Mouse (Mus musculus) spleen, adult 2 months (tissue): Measurements from ENCODE around the gene Abcd2. TPM values are rescaled to one million over a fixed set of nuclear protein-coding genes. Genes with fewer than 3 reads are reported as not detected.

Experiments used
- DNase-seq, 2 experiments: peaks; one replicate each; pipeline versions ENCODE4 v3.0.0 to v3.0.0-alpha.2; 2012 to 2021; ENCODE audit warnings: low spot score in 2 of 2, low read depth in 1 of 2
- H3K27ac ChIP-seq: fragments of 200-500 bp; 2 replicates; pipeline ENCODE4 v1.5.1; 2012; ENCODE audit warnings: low read length, inconsistent platforms; ENCODE audit not compliant: insufficient read depth
- H3K27me3 ChIP-seq: fragments of 200-500 bp; 2 replicates; pipeline ENCODE4 v1.6.1; 2012; ENCODE audit warnings: mild to moderate bottlenecking, moderate library complexity, low read length, inconsistent platforms; ENCODE audit not compliant: control insufficient read depth, insufficient read depth
- H3K36me3 ChIP-seq: fragments of 200-500 bp; 2 replicates; pipeline ENCODE4 v1.6.1; 2012; ENCODE audit warnings: mild to moderate bottlenecking, low read length, inconsistent platforms; ENCODE audit not compliant: control insufficient read depth, insufficient read depth
- H3K4me1 ChIP-seq: fragments of 200-500 bp; 2 replicates; pipeline ENCODE4 v1.6.1; 2011; ENCODE audit warnings: inconsistent platforms; ENCODE audit not compliant: control insufficient read depth, insufficient read depth, insufficient read length
- H3K4me3 ChIP-seq: fragments of 200-500 bp; 2 replicates; pipeline ENCODE4 v1.5.1; 2011; ENCODE audit warnings: mild to moderate bottlenecking, inconsistent platforms; ENCODE audit not compliant: insufficient read depth, insufficient read length; ENCODE audit errors: extremely low read depth
- CTCF ChIP-seq: fragments of 200-500 bp; IDR thresholded peaks from 2 replicates; pipeline ENCODE4 v1.5.1; 2011; ENCODE audit warnings: mild to moderate bottlenecking, inconsistent platforms; ENCODE audit not compliant: insufficient read depth, insufficient read length, insufficient replicate concordance; ENCODE audit errors: extremely low read depth
- POLR2A ChIP-seq: fragments of 200-500 bp; IDR thresholded peaks from 2 replicates; pipeline ENCODE4 v1.6.1; 2011; ENCODE audit warnings: low read depth, low read length, inconsistent platforms
- WGBS: fragments of 180-500 bp; shearing (Covaris S2); methylation state at CpG from one replicate; pipeline ENCODE4 v1.1.7; 2018; 5-methylcytosine and 5-hydroxymethylcytosine counted together
- polyA plus RNA-seq: library from polyadenylated mRNA; depleted of rRNA; stranded (reverse); fragments of >200 nt; gene quantifications from 2 replicates; pipeline ENCODE4 v1.2.3, GENCODE M21; 2012; rRNA removed

The Abcd2 gene
- polyA plus RNA-seq, 1 experiment = 0.42 TPM

DNA sequence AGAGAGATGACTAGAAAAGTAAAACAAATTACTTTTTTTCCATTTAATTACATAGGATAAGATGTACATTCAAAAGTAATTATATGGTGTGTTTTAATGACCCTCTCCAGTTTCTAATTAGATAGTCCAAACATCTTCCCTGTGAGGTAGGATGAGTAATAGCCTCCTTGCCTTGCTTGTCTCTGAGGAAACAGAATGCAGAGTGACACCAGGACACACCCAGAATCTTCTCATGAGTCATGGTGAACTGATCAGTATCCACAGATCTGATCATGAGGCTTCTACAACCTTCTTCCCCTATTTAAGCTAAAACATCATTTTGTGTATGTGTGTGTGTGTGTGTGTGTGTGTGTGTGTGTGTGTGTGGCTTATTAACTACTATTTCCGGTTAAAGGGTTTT lies 87.3 kb downstream of the Abcd2 start:
- H3K27me3 ChIP-seq = no peaks in the 10 kb centered on the region
- H3K36me3 ChIP-seq = no peaks in the 10 kb centered on the region
- H3K4me3 ChIP-seq = no peak overlapping the region
- H3K4me1 ChIP-seq = no peaks in the 10 kb centered on the region
- TF ChIP-seq CTCF (no peak), POLR2A (no peak)
- no peak overlapping the region for H3K27ac ChIP-seq
- 78% methylated on average over 1 of the region's 1 CpGs for WGBS
- no peak for DNase-seq

DNA sequence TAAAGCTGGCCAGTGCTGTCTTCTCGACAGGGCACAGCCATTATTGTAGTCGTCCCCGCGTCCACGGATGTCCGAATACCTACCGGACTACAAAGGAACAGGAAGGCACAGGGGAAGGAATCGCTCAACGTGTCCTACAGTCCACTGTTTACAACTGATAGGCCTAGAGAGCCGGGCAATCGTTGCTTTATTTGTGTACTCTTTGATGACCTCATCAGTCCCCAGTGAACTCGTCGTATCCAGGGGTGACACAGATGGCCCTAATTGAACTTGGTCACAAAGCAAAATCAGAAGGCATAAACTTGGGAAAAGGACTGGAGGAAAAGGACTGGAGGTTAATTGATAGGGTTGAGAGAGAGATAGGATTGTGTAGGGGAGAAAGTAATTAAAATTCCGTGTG lies 87.8 kb downstream of the Abcd2 start:
- TF ChIP-seq POLR2A (no peak), CTCF (no peak)
- H3K4me3 ChIP-seq = no peak overlapping the region
- H3K36me3 ChIP-seq = no peaks in the 10 kb centered on the region
- H3K27ac ChIP-seq = no peak overlapping the region
- 65% methylated on average over 14 of the region's 14 CpGs for WGBS
- no peaks in the 10 kb centered on the region for H3K4me1 ChIP-seq
- no peaks in the 10 kb centered on the region for H3K27me3 ChIP-seq
- DNase-seq = no peak

DNA sequence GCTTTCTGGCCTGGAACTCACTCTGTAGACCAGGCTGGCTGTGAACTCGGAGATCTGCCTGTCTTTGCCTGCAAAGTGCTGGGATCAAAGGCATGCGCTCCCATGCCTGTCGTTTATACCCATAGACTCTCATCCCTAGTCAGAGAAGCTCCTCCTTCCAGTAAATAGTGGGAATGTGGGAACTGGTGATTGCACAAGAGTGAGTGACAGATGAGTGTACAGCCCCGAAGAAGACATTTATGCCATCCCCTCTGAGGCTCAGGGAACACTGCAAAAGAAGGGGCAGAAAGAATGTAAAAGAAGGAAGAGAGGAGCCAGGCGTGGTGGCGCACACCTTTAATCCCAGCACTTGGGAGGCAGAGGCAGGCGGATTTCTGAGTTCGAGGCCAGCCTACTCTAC lies 88.3 kb downstream of the Abcd2 start:
- no peaks in the 10 kb centered on the region for H3K4me1 ChIP-seq
- H3K27ac ChIP-seq = no peak overlapping the region
- WGBS = 89% methylated on average over 8 of the region's 8 CpGs
- no peak overlapping the region for H3K4me3 ChIP-seq
- no peak for DNase-seq
- H3K36me3 ChIP-seq = no peaks in the 10 kb centered on the region
- no peaks in the 10 kb centered on the region for H3K27me3 ChIP-seq
- TF ChIP-seq POLR2A (no peak), CTCF (no peak)

DNA sequence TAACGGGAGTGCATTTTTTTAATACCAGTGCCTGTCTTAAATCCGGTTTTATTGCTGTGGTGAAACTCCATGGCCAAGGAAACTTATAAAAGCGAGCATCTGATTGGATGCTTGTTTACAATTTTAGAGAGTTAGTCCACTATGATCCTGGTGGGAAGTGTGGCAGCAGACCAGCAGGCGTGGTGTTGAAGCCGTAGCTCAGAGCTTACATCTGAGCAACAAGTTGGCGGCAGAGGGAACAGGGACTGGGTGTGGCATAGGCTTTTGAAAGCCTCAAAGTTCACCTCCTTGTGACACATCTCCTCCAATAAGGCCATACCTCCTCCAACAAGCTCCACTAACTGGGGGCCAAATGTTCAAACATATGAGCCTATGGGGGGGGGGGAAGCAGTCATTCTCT lies 95.0 kb downstream of the Abcd2 start:
- Histone ChIP-seq H3K4me1 (no peaks in the 10 kb centered on the region), H3K27ac (no peak overlapping the region), H3K27me3 (no peaks in the 10 kb centered on the region), H3K36me3 (no peaks in the 10 kb centered on the region), H3K4me3 (no peak overlapping the region)
- no peak for TF ChIP-seq CTCF
- no peak for TF ChIP-seq POLR2A
- DNase-seq = no peak
- 85% methylated on average over 6 of the region's 6 CpGs for WGBS

Other genes starting within 250 kb of the Abcd2 start
- 0.39 and 0.50 TPM in 2 replicates for gene Kif21a, start 141.9 kb downstream of the Abcd2 start, polyA plus RNA-seq
- gene CN725425, start 7.7 kb upstream of the Abcd2 start, polyA plus RNA-seq = not detected in 2 replicates